Mouse (Mus musculus) limb, embryonic 11.5 days (tissue): ENCODE measurements around the gene Srgap1. TPM values are rescaled to one million over a fixed set of nuclear protein-coding genes. Genes with fewer than 3 reads are reported as not detected.

ENCODE experiments used
- ATAC-seq: fragments of 200-750 bp; cut with Nextera tagmentation; 2 replicates; pipeline ENCODE4 v1.8.0; 2017; ENCODE audit warnings: low read depth; ENCODE audit not compliant: insufficient number of reproducible peaks, low FRiP score, low TSS enrichment
- DNase-seq: peaks from one replicate; pipeline ENCODE4 v3.0.0-alpha.2; 2015; ENCODE audit warnings: low spot score
- H3K27ac ChIP-seq: fragments of 300-500 bp; sonication (generic); replicated peaks from 2 replicates; pipeline ENCODE4 v1.5.1; 2014; ENCODE audit warnings: low read depth, mild to moderate bottlenecking, low read length
- H3K27me3 ChIP-seq: fragments of 300-500 bp; sonication (generic); 2 replicates; pipeline ENCODE4 v1.6.1; 2014; ENCODE audit warnings: mild to moderate bottlenecking, low read length, mixed read lengths; ENCODE audit not compliant: control insufficient read depth, insufficient read depth
- H3K36me3 ChIP-seq: fragments of 300-500 bp; sonication (generic); 2 replicates; pipeline ENCODE4 v1.6.1; 2014; ENCODE audit warnings: mild to moderate bottlenecking, low read length, moderate library complexity, mixed read lengths; ENCODE audit not compliant: control insufficient read depth, insufficient read depth
- H3K4me1 ChIP-seq: fragments of 300-500 bp; sonication (generic); 2 replicates; pipeline ENCODE4 v1.6.1; 2014; ENCODE audit warnings: low read length, mixed read lengths; ENCODE audit not compliant: control insufficient read depth, insufficient read depth
- H3K4me2 ChIP-seq: fragments of 300-500 bp; sonication (generic); 2 replicates; pipeline ENCODE4 v1.6.1; 2014; ENCODE audit warnings: low read depth, mild to moderate bottlenecking, moderate library complexity; ENCODE audit not compliant: severe bottlenecking
- H3K4me3 ChIP-seq: fragments of 300-500 bp; sonication (generic); 2 replicates; pipeline ENCODE4 v1.5.1; 2014; ENCODE audit warnings: low read depth, low read length
- H3K9ac ChIP-seq: fragments of 300-500 bp; sonication (generic); 2 replicates; pipeline ENCODE4 v1.6.1; 2014; ENCODE audit warnings: mild to moderate bottlenecking, low read length
- H3K9me3 ChIP-seq: fragments of 300-500 bp; sonication (generic); 2 replicates; pipeline ENCODE4 v1.6.1; 2016; ENCODE audit warnings: low read length; ENCODE audit not compliant: control insufficient read depth
- WGBS: fragments of 180-500 bp; shearing (Covaris S2); extraction: QIAGEN DNeasy Blood & Tissue Kit; methylation state at CpG from one replicate; pipeline ENCODE4 v1.1.7; 2014; 5-methylcytosine and 5-hydroxymethylcytosine counted together
- polyA plus RNA-seq: library from polyadenylated mRNA; unstranded; fragments of >200 nt; fragmentation: Nextera tagmentation; extraction: Ambion mirVana; gene quantifications from 2 replicates; pipeline ENCODE4 v1.2.1, GENCODE M21; 2014

Gene Srgap1
- polyA plus RNA-seq, 1 experiment from 2014 or later, result 6.1 TPM

- H3K36me3 ChIP-seq, result no peaks in the 10 kb centered on the region
- peaks cover 31% of the 10 kb centered on the region for H3K4me1 ChIP-seq
Measured at GRCm38 (mm10) chr10:121972249-121972892, 74.7 kb downstream of the Srgap1 start.

GRCm38 (mm10) chr10:121971658-121972057 lies 75.5 kb downstream of the Srgap1 start:
- H3K9ac ChIP-seq, result no peak overlapping the region
- ATAC-seq (no peak), DNase-seq (no peak)
- H3K4me3 ChIP-seq, result no peak overlapping the region
- H3K36me3 ChIP-seq, result no peaks in the 10 kb centered on the region
- no peaks in the 10 kb centered on the region for H3K9me3 ChIP-seq
- H3K27ac ChIP-seq, result no peak overlapping the region
- H3K27me3 ChIP-seq, result no peaks in the 10 kb centered on the region
- H3K4me1 ChIP-seq, result peaks cover 31% of the 10 kb centered on the region
- WGBS, result 75% methylated on average over 8 of the region's 8 CpGs
- no peak overlapping the region for H3K4me2 ChIP-seq

More at GRCm38 (mm10) chr10:121972249-121972892, 74.7 kb downstream of the Srgap1 start:
- H3K27me3 ChIP-seq, result no peaks in the 10 kb centered on the region
- no peak overlapping the region; the same call in 1 of the 2 replicates for H3K27ac ChIP-seq
- H3K4me3 ChIP-seq, result no peak overlapping the region
- no peak overlapping the region for H3K4me2 ChIP-seq
- no peak for ATAC-seq
- DNase-seq, result no peak
- no peaks in the 10 kb centered on the region for H3K9me3 ChIP-seq
- 74% methylated on average over 10 of the region's 10 CpGs for WGBS
- H3K9ac ChIP-seq, result no peak overlapping the region

DNA sequence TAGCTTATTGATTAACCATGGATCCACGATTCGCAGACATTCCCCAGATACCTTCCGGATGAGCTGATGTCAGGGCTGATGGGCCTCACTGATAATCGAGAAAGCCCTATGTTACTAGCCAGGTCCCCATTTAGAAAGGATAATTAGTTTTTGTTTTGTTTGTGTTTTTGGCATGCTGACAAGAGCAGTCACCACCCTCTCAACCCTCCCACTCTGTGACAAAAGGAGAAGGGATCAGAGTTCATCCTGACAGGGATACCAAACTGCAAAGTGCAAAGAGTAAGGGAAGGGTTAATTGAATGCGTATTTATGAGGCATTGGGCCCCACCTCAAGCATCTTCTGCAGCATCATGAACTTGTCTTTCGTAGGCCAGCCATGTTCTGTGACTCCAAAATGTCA lies 76.2 kb downstream of the Srgap1 start:
- no peak overlapping the region for H3K4me3 ChIP-seq
- H3K27ac ChIP-seq, result no peak overlapping the region
- H3K4me1 ChIP-seq, result peaks cover 31% of the 10 kb centered on the region
- 86% methylated on average over 6 of the region's 6 CpGs for WGBS
- H3K9me3 ChIP-seq, result no peaks in the 10 kb centered on the region
- no peak overlapping the region for H3K4me2 ChIP-seq
- ATAC-seq (no peak), DNase-seq (no peak)
- H3K27me3 ChIP-seq, result no peaks in the 10 kb centered on the region
- H3K9ac ChIP-seq, result no peak overlapping the region
- no peaks in the 10 kb centered on the region for H3K36me3 ChIP-seq

- WGBS, result 81% methylated on average over 10 of the region's 10 CpGs
- no peak for DNase-seq
- no peak overlapping the region for H3K27ac ChIP-seq
Measured at GRCm38 (mm10) chr10:121964114-121964513, 83.0 kb downstream of the Srgap1 start.

GRCm38 (mm10) chr10:121962053-121962452 lies 85.1 kb downstream of the Srgap1 start:
- no peaks in the 10 kb centered on the region for H3K36me3 ChIP-seq
- 0 out of 2 replicates have a peak, but pooled peaks cover 3% of the 10 kb centered on the region for H3K4me1 ChIP-seq
- no peak overlapping the region for H3K4me2 ChIP-seq
- no peaks in the 10 kb centered on the region for H3K9me3 ChIP-seq
- no peak overlapping the region for H3K4me3 ChIP-seq
- no peaks in the 10 kb centered on the region for H3K27me3 ChIP-seq
- no peak overlapping the region for H3K9ac ChIP-seq
- H3K27ac ChIP-seq, result no peak overlapping the region
- ATAC-seq (no peak), DNase-seq (no peak)
- 45% methylated on average over 4 of the region's 4 CpGs for WGBS

More at GRCm38 (mm10) chr10:121964114-121964513, 83.0 kb downstream of the Srgap1 start:
- Histone ChIP-seq H3K4me1 (peaks cover 13% of the 10 kb centered on the region), H3K9ac (no peak overlapping the region), H3K4me2 (no peak overlapping the region), H3K9me3 (no peaks in the 10 kb centered on the region), H3K36me3 (no peaks in the 10 kb centered on the region), H3K4me3 (no peak overlapping the region), H3K27me3 (no peaks in the 10 kb centered on the region)
- no peak for ATAC-seq

- H3K4me1 ChIP-seq, result 0 out of 2 replicates have a peak, but pooled peaks cover 3% of the 10 kb centered on the region
- H3K27me3 ChIP-seq, result no peaks in the 10 kb centered on the region
- WGBS, result 51% methylated on average over 11 of the region's 11 CpGs
- H3K4me2 ChIP-seq, result no peak overlapping the region
- H3K9ac ChIP-seq, result no peak overlapping the region
- H3K27ac ChIP-seq, result no peak overlapping the region
- H3K36me3 ChIP-seq, result no peaks in the 10 kb centered on the region
- no peak for ATAC-seq
- H3K9me3 ChIP-seq, result no peaks in the 10 kb centered on the region
- DNase-seq, result no peak
- H3K4me3 ChIP-seq, result no peak overlapping the region
Measured at GRCm38 (mm10) chr10:121961121-121961893, 85.8 kb downstream of the Srgap1 start.

GRCm38 (mm10) chr10:121958741-121959140 lies 88.4 kb downstream of the Srgap1 start:
- DNase-seq (no peak), ATAC-seq (no peak)
- H3K27ac ChIP-seq, result no peak overlapping the region
- H3K9ac ChIP-seq, result no peak overlapping the region
- H3K4me3 ChIP-seq, result no peak overlapping the region
- H3K9me3 ChIP-seq, result no peaks in the 10 kb centered on the region
- no peaks in the 10 kb centered on the region for H3K36me3 ChIP-seq
- H3K27me3 ChIP-seq, result no peaks in the 10 kb centered on the region
- H3K4me1 ChIP-seq, result 0 out of 2 replicates have a peak, but pooled peaks cover 6% of the 10 kb centered on the region
- H3K4me2 ChIP-seq, result no peak overlapping the region
- WGBS, result 87% methylated on average over 8 of the region's 8 CpGs

GRCm38 (mm10) chr10:121956505-121956904 lies 90.6 kb downstream of the Srgap1 start:
- Histone ChIP-seq H3K9ac (no peak overlapping the region), H3K9me3 (no peaks in the 10 kb centered on the region), H3K4me1 (0 out of 2 replicates have a peak, but pooled peaks cover 4% of the 10 kb centered on the region), H3K4me2 (no peak overlapping the region), H3K27me3 (no peaks in the 10 kb centered on the region), H3K27ac (no peak overlapping the region), H3K4me3 (no peak overlapping the region), H3K36me3 (no peaks in the 10 kb centered on the region)
- no peak for DNase-seq
- no peak for ATAC-seq
- 90% methylated on average over 11 of the region's 11 CpGs for WGBS
